Mouse (Mus musculus) liver (tissue): ENCODE measurements around the gene Sall1.
A peak's percentile ranks its signal among the peaks of the same experiment; 100 is the strongest.

Source experiments
- DNase-seq: peaks from one replicate; pipeline ENCODE4 v3.0.0-alpha.2; 2020; ENCODE audit warnings: mixed read lengths

Gene Sall1

GRCm38 (mm10) chr8:89043940-89044339 lies at the start of gene Sall1:
Gene Sall1 (minus strand): TSS chr8:89044162.
- no peak for DNase-seq

GRCm38 (mm10) chr8:89089916-89090315 lies 46.0 kb upstream of the Sall1 start:
- no peak for DNase-seq

GRCm38 (mm10) chr8:89079147-89079546 lies 35.2 kb upstream of the Sall1 start:
- DNase-seq = no peak

- no peak for DNase-seq
Observed at GRCm38 (mm10) chr8:89072968-89073382, 29.0 kb upstream of the Sall1 start.

- no peak for DNase-seq
Observed at GRCm38 (mm10) chr8:89067499-89067898, 23.5 kb upstream of the Sall1 start.

GRCm38 (mm10) chr8:89064042-89064441 lies 20.1 kb upstream of the Sall1 start:
- DNase-seq = no peak

- DNase-seq = no peak
Observed at GRCm38 (mm10) chr8:89063366-89064040, 19.5 kb upstream of the Sall1 start.

- DNase-seq = no peak
Observed at GRCm38 (mm10) chr8:89060717-89061116, 16.8 kb upstream of the Sall1 start.

GRCm38 (mm10) chr8:89059507-89059906 lies 15.5 kb upstream of the Sall1 start:
- DNase-seq = no peak

- DNase-seq = no peak
Observed at GRCm38 (mm10) chr8:89052880-89053279, 8.9 kb upstream of the Sall1 start.

- DNase-seq = peak; percentile 5
Observed at GRCm38 (mm10) chr8:89046639-89047348, 2.8 kb upstream of the Sall1 start.

GRCm38 (mm10) chr8:89046226-89046625 lies 2.3 kb upstream of the Sall1 start:
- DNase-seq = peak; percentile 36

GRCm38 (mm10) chr8:89045726-89046125 lies 1.8 kb upstream of the Sall1 start:
- DNase-seq = peak; percentile 1

- no peak for DNase-seq
Observed at GRCm38 (mm10) chr8:89045218-89045601, 1.2 kb upstream of the Sall1 start.

- no peak for DNase-seq
Observed at GRCm38 (mm10) chr8:89044511-89045217, 702 bp upstream of the Sall1 start.

GRCm38 (mm10) chr8:89043371-89043841 lies 556 bp downstream of the Sall1 start:
- DNase-seq = peak; percentile 66

GRCm38 (mm10) chr8:89042560-89043370 lies 1.2 kb downstream of the Sall1 start:
- DNase-seq = peak; percentile 66

- no peak for DNase-seq
Observed at GRCm38 (mm10) chr8:89042118-89042460, 1.9 kb downstream of the Sall1 start.

GRCm38 (mm10) chr8:89041421-89042117 lies 2.4 kb downstream of the Sall1 start:
- no peak for DNase-seq

GRCm38 (mm10) chr8:89040751-89041420 lies 3.1 kb downstream of the Sall1 start:
- DNase-seq = peak; percentile 27

- DNase-seq = no peak
Observed at GRCm38 (mm10) chr8:89039890-89040289, 4.1 kb downstream of the Sall1 start.

GRCm38 (mm10) chr8:89038920-89039319 lies 5.0 kb downstream of the Sall1 start:
- DNase-seq = no peak
